Mouse (Mus musculus) intestine, embryonic 14.5 days (tissue): ENCODE measurements at regions not wholly inside any gene's neighbourhood (a gene's known extent, or its start where the extent isn't known, plus 50 kb on each side); places are given as distances from the start of the nearest gene placed in this dataset.
"Not testable (repeated sequence)": the region's sequence is repeated elsewhere in the genome, so short reads cannot be mapped to it uniquely, and the experiment has no call there.

ENCODE experiments used
- ATAC-seq: fragments of 200-750 bp; cut with Nextera tagmentation; replicated peaks from 2 replicates; pipeline ENCODE4 v1.8.0; 2017; ENCODE audit warnings: low read depth, moderate number of reproducible peaks, moderate TSS enrichment, moderate library complexity; ENCODE audit not compliant: low FRiP score, low TSS enrichment
- DNase-seq: peaks from one replicate; pipeline ENCODE4 v3.0.0-alpha.2; 2018; ENCODE audit warnings: low spot score
- H3K27ac ChIP-seq: fragments of 300-500 bp; sonication (generic); 2 replicates; pipeline ENCODE4 v1.5.1; 2014; ENCODE audit warnings: low read depth, mild to moderate bottlenecking, control low read depth
- H3K27me3 ChIP-seq: fragments of 300-500 bp; sonication (generic); replicated peaks from 2 replicates; pipeline ENCODE4 v1.6.1; 2014; ENCODE audit warnings: low read length, control low read depth; ENCODE audit not compliant: control insufficient read depth, insufficient read depth
- H3K36me3 ChIP-seq: fragments of 300-500 bp; sonication (generic); 2 replicates; pipeline ENCODE4 v1.6.1; 2014; ENCODE audit warnings: low read length, control low read depth; ENCODE audit not compliant: control insufficient read depth, insufficient read depth
- H3K4me1 ChIP-seq: fragments of 300-500 bp; sonication (generic); replicated peaks from 2 replicates; pipeline ENCODE4 v1.6.1; 2014; ENCODE audit warnings: low read length, control low read depth, mixed read lengths; ENCODE audit not compliant: control insufficient read depth, insufficient read depth
- H3K4me2 ChIP-seq: fragments of 300-500 bp; sonication (generic); 2 replicates; pipeline ENCODE4 v1.6.1; 2014; ENCODE audit warnings: low read length
- H3K4me3 ChIP-seq: fragments of 300-500 bp; sonication (generic); 2 replicates; pipeline ENCODE4 v1.5.1; 2014; ENCODE audit warnings: low read depth, low read length, control low read depth, mixed read lengths
- H3K9ac ChIP-seq: fragments of 300-500 bp; sonication (generic); 2 replicates; pipeline ENCODE4 v1.6.1; 2014; ENCODE audit warnings: mild to moderate bottlenecking, low read length
- H3K9me3 ChIP-seq: fragments of 300-500 bp; sonication (generic); 2 replicates; pipeline ENCODE4 v1.6.1; 2016; ENCODE audit warnings: low read length, control low read depth; ENCODE audit not compliant: control insufficient read depth
- WGBS: fragments of 180-500 bp; shearing (Covaris S2); extraction: QIAGEN DNeasy Blood & Tissue Kit; methylation state at CpG from one replicate; pipeline ENCODE4 v1.1.7; 2014; 5-methylcytosine and 5-hydroxymethylcytosine counted together

DNA sequence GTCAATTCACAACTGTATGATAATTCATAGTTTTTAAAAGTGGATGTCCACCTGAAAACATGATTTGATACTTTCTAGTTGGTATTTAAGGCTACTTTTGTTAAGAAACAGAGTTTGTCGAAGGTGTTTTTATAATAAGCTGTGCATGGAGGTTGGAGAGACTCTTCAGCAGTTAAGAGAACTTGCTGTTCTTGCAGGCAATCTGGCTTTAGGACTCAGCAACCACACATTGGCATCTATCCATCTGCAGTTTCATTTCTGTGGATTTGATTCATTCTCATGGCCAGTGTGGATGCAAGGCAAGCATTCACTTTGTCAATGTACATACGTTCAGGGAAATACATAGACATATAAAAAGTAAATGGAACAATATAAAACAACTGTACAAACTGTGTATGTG, 784.5 kb upstream of the Gpc5 start:
- Histone ChIP-seq H3K4me2 (no peak overlapping the region), H3K4me1 (no peaks in the 10 kb centered on the region), H3K27me3 (no peaks in the 10 kb centered on the region), H3K36me3 (no peaks in the 10 kb centered on the region), H3K4me3 (no peak overlapping the region), H3K27ac (no peak overlapping the region), H3K9ac (no peak overlapping the region), H3K9me3 (no peaks in the 10 kb centered on the region)
- DNase-seq: no peak
- no peak for ATAC-seq
- WGBS: 88% methylated on average over 2 of the region's 2 CpGs

DNA sequence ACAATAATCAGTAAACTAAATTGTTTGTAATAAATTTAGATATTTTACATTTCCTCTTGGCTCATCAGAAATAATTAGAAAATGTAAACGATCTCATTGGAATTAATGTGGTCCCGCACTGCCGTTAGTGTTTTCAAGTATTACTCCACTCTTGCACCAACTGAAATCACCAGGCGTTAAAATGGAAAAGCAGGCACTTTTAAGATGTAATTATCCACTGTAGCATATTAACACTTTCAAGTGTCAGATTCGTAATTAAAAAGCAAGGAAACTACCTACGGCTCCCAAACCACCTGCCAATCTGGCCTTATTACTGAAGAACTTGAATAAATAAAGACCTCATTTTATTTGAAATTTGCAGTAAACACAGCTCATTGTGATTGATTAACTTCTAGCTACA, 759.4 kb upstream of the Gpc5 start:
- 85% methylated on average over 6 of the region's 6 CpGs for WGBS
- H3K27ac ChIP-seq: no peak overlapping the region
- DNase-seq: no peak
- no peaks in the 10 kb centered on the region for H3K27me3 ChIP-seq
- no peak overlapping the region for H3K9ac ChIP-seq
- ATAC-seq: no peak
- H3K4me2 ChIP-seq: no peak overlapping the region
- H3K36me3 ChIP-seq: no peaks in the 10 kb centered on the region
- H3K4me1 ChIP-seq: no peaks in the 10 kb centered on the region
- no peaks in the 10 kb centered on the region for H3K9me3 ChIP-seq
- no peak overlapping the region for H3K4me3 ChIP-seq

DNA sequence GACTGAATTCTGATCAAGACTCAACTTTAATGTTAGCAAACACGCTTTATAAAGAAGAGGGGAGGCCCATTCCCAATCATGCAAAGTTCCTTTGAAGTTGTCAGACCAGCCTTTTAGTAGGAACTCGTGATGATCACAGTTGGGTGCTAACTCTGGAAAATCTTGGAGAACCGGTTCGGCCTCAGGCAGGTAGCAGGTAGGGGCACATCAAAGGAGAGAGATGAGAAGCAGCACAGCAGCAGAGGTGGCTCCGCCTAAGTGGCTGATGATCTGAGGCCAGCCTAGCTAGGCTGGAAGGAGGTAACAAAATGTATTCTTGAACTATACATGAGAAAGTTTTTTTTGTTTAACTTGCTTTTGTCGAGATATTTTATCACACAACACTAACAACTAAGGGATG, 742.7 kb upstream of the Gpc5 start:
- DNase-seq: no peak
- H3K4me2 ChIP-seq: no peak overlapping the region
- H3K9me3 ChIP-seq: no peaks in the 10 kb centered on the region

DNA sequence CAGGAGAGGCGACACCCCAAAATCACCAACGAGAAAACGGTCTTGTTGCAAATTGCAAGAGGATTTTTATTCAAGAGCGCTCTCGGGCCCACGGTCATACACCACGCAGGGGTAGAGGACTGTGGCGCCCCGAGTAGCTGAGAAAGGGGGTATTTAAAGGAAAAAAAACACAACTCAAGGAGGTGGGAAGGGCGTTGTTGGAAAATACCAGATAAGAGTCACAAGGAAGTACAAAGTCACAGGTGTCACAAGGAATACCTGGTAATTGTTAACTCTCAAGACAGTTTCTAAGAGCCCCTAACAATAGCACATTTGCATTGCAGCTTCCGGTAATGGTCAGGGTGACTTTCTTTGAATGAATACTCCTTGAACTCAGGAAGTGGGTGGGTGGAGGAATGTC, 742.2 kb upstream of the Gpc5 start:
- ATAC-seq: peak; percentile 23; the same call in 1 of the 2 replicates
- H3K27ac ChIP-seq, H3K4me1 ChIP-seq, H3K27me3 ChIP-seq, H3K4me2 ChIP-seq, H3K4me3 ChIP-seq, H3K36me3 ChIP-seq, H3K9ac ChIP-seq, H3K9me3 ChIP-seq, DNase-seq: not testable (repeated sequence)
- WGBS: 63% methylated on average over 3 of the region's 11 CpGs

More for the DNA sequence above, 742.7 kb upstream of the Gpc5 start:
- Histone ChIP-seq H3K4me1 (no peaks in the 10 kb centered on the region), H3K9ac (no peak overlapping the region), H3K36me3 (no peaks in the 10 kb centered on the region), H3K4me3 (no peak overlapping the region), H3K27ac (no peak overlapping the region), H3K27me3 (no peaks in the 10 kb centered on the region)
- ATAC-seq: peak; percentile 84; the same call in 1 of the 2 replicates
- WGBS: 46% methylated on average over 6 of the region's 6 CpGs

DNA sequence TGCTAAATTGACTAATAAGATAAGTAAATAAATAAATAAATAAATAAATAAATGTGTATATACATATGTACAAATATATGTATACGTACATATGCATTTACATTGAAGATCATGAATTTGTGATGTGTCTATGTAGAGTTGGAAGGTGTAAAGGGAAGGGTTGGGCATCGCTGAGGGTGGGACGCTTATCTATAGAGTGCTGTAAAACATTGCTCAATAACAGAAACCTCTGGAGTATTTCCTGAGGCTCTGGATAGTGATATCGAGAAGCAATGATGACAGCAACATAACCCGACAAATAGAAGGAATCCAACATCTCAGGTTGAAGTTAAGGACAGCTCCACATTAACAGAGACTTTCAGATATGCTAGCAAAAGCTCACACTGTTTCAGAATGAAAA, 739.7 kb upstream of the Gpc5 start:
- no peaks in the 10 kb centered on the region for H3K9me3 ChIP-seq
- ATAC-seq (no peak), DNase-seq (no peak)
- no peak overlapping the region for H3K4me2 ChIP-seq
- no peaks in the 10 kb centered on the region for H3K27me3 ChIP-seq
- H3K27ac ChIP-seq: no peak overlapping the region
- no peaks in the 10 kb centered on the region for H3K4me1 ChIP-seq
- no peak overlapping the region for H3K4me3 ChIP-seq
- H3K36me3 ChIP-seq: no peaks in the 10 kb centered on the region
- no peak overlapping the region for H3K9ac ChIP-seq
- WGBS: 90% methylated on average over 5 of the region's 5 CpGs

DNA sequence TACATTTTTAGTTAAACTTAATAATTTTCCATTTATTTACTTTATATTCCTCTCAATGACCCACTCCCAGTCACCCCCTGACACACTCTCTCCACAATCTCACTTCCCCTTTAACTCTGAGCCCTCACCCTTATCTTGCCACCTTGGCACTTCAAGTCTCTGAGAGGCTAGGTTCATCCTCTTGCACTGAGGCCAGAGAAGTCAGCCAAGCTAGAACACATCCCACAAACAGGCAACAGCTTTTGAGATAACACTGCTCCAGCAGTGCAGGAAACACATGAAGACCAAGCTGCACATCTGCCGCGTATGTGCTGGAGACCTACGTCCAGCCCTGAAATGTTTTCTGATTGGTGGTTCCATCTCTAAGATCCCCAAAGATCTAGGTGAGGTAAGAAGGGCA, 717.2 kb upstream of the Gpc5 start:
- Histone ChIP-seq H3K9ac (no peak overlapping the region), H3K4me2 (no peak overlapping the region), H3K4me1 (no peaks in the 10 kb centered on the region), H3K27ac (no peak overlapping the region), H3K4me3 (no peak overlapping the region), H3K27me3 (no peaks in the 10 kb centered on the region), H3K9me3 (no peaks in the 10 kb centered on the region), H3K36me3 (no peaks in the 10 kb centered on the region)
- 97% methylated on average over 3 of the region's 3 CpGs for WGBS
- ATAC-seq: no peak
- no peak for DNase-seq

DNA sequence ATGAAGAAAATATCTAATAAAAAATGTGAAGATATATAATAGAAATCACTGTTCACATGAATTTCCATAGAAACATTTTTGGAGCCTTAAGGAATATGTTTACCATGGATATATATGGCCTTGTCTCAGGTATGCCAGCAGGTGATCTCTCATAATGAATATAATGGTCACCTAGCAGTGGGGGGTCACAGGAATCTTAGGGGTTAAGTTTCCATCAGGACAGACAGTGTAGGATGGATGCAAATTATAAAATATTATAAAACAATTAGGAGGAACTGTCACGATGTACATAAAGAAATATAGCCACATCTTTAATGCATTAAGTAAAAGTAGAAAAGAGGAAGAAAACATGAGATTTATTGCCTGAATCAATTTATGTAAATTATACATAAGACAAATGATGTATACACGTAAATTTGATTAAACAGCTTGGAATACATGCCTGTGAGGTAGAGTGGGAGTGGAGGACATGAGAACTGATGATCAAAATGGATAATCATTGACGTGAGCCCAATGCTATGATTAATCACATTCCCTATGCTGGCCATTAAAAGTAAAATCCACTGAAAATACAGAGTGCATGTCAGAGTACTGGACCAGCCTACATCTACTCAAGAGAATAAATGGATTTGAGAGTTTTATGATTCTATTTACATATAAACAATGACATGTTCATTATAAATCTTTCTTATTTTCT, 693.0 kb upstream of the Gpc5 start:
- Histone ChIP-seq H3K4me1 (no peaks in the 10 kb centered on the region), H3K9ac (no peak overlapping the region), H3K4me2 (no peak overlapping the region), H3K27ac (no peak overlapping the region), H3K27me3 (no peaks in the 10 kb centered on the region), H3K36me3 (no peaks in the 10 kb centered on the region), H3K4me3 (no peak overlapping the region), H3K9me3 (no peaks in the 10 kb centered on the region)
- 76% methylated on average over 3 of the region's 3 CpGs for WGBS
- ATAC-seq (no peak), DNase-seq (no peak)

DNA sequence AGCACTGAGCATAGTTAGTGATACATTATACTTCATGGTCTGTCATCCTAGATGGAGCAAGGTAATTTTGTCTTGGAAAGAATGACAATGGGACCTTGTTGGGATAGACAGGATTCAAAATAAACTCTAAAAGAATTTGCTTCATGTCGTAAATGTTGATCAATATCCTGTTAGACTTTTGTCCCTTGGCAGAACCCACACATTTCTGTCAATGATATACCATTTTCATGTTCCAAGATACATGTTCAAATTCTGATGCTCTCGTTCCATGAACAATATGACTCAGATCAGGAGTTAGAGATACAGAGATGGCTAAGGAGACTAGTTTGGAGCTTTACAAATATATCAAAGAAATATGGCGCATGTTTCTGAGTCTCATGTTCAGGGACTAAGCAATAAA, 673.2 kb upstream of the Gpc5 start:
- DNase-seq (no peak), ATAC-seq (no peak)
- Histone ChIP-seq H3K4me1 (no peaks in the 10 kb centered on the region), H3K36me3 (no peaks in the 10 kb centered on the region), H3K4me2 (no peak overlapping the region), H3K9ac (no peak overlapping the region), H3K27me3 (no peaks in the 10 kb centered on the region), H3K4me3 (no peak overlapping the region), H3K9me3 (no peaks in the 10 kb centered on the region), H3K27ac (no peak overlapping the region)
- 82% methylated on average over 3 of the region's 3 CpGs for WGBS

DNA sequence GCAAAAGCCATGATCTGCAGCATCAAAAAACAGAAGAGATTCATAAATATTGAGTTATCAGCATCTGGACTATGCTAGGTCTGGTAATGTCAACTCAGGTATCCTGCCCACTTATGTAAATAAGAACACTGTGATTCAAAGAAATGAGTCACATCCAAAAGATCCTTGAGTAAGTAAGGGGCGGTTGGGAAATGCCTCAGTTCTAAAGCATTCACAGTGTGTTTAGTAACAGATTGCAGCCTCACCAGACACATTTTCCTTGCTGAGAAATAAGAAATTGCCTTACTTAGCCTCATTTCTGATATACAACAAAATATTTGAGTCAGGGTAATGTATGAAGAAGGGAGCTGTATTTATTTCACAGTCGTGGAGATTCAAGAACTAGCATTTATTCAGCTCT, 666.5 kb upstream of the Gpc5 start:
- Histone ChIP-seq H3K36me3 (no peaks in the 10 kb centered on the region), H3K27me3 (no peaks in the 10 kb centered on the region), H3K9me3 (no peaks in the 10 kb centered on the region), H3K27ac (no peak overlapping the region), H3K4me3 (no peak overlapping the region), H3K4me2 (no peak overlapping the region), H3K4me1 (no peaks in the 10 kb centered on the region), H3K9ac (no peak overlapping the region)
- ATAC-seq: no peak
- DNase-seq: no peak
- 75% methylated on average over 2 of the region's 2 CpGs for WGBS
